Mouse (Mus musculus): ENCODE data around the gene Hdac11.

Hdac11 gene

DNA sequence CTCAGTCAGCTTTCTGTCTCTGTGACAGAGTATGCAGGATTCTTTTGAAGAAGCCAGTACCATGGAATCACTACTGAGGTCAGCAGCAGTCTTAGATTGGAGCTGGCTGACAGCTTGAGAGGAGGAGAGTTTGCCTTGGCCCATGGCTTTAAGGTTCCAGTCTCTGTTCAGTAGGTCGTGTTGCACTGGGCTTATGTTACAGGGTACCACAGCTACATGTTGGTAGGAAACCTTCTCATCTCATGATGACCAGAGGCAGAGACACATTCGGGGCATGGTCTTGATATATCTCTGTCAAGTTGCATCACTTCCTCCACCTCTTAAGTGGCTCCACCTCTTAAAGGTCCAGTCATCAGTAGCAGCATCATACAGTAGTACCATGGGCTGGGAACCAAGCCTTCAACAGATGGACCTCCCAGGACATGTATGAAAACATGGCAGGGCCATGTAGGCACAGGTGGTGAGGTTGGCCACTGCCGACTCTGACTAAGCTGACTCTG is 15.0 kb downstream of the Hdac11 start:
- DNase-seq, result no peak

DNA sequence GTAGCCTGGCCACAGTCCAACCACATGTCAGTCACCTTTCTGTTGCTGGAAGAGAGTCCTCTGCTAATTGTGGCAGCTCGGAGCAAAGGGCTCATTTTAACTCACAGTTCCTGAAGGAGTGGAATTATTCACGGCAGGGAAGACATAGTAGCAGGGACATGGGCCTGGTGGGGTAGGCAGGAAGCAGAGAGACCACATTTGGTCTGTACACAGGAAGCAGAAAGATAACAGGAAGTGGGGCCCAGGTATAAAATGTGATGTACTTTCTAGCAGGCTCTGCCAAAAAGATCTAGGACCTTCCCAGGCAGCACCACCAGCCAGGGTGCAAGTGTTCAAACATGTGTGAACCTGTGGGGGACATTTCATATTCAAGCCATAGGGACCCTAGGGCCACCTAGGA is 15.9 kb downstream of the Hdac11 start:
- DNase-seq, result no peak

GRCm38 (mm10) chr6:91173221-91173880 is 16.9 kb downstream of the Hdac11 start:
- peak; percentile 72 for DNase-seq

- DNase-seq, result no peak
Observed at GRCm38 (mm10) chr6:91174211-91174610, 17.7 kb downstream of the Hdac11 start.

DNA sequence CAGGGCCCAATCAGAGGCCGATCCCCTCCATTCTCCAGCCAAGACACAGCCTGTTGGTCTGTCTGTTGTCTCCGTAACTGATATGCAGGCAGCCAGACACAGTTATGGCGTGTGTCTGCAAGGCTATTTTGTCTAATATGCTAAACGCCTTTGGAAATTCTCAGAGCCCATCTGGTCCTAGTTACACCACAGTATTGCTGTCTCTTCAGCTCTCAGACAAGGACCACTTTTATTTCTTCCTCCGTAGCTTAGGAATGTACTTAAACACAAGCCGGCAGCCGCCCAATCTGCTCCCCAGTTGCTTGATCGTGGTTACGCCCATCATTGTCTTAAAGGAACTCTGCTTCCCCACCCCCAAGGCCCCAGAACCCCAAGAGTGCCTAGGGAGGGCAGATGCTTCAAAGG is 24.3 kb downstream of the Hdac11 start:
- no peak for DNase-seq

DNA sequence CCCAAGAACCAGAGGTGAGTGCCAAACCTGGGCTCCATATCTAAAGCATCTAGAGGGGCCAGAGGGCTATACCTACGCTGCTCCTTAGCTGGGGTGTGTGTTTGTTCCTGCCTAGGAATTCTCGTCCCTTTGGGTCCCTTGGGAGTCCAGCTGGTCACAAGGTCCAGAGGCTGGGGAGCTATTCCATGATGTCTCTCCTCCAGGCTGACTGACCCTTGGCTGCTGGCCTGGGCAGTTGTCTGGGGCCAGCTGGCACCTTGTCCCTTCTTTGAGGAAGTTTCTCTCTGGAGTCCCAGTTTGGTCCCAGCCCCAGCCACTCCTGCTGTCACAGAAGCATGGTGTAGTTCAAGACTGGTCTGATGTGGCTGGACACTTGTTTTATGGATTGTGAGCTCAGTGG is 24.9 kb downstream of the Hdac11 start:
- DNase-seq, result peak; percentile 84

GRCm38 (mm10) chr6:91182075-91182490 is 25.6 kb downstream of the Hdac11 start:
- no peak for DNase-seq

DNA sequence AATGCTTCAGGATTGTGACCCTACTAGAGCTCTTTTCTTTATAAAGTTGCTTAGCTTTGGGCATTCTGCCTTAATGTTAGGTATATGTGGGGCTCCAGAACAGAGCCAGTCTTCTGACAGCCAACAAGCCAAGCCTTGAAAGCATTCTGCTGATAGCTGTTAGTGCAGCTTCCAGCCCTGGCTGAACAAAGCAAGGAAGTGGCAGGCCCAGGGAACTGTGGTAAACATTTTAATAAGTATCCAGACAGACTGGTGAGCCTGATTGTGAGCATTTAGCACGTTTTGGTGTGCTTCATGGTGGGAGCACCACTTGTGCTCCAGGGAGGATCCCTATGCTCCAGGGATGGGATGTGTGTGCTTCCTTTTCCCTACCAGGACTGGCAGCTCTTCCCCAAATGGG is 26.6 kb downstream of the Hdac11 start:
- no peak for DNase-seq

DNA sequence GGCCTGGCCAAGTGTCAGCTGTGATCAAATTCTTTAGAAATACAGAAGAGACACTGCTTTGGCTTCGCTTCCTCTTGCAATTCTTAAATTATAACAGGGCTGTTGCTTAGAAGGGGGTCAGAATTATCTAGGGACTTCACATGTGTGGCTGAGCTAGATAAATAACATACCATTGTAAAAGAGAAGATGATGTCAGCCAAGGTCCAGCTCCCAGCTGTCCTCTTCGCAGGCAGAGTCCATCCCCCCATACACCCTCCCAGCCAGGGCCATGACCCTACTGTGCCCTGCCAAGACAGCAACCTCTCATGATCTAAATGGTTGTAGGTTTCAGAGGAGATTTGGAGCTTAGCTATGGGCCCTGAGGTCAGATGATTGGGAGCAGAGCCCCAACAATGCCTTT is 27.5 kb downstream of the Hdac11 start:
- peak; percentile 62 for DNase-seq

GRCm38 (mm10) chr6:91184776-91185175 is 28.3 kb downstream of the Hdac11 start:
- DNase-seq, result no peak

GRCm38 (mm10) chr6:91185502-91185901 is 29.0 kb downstream of the Hdac11 start:
- no peak for DNase-seq

GRCm38 (mm10) chr6:91186161-91186931 is 29.9 kb downstream of the Hdac11 start:
- no peak for DNase-seq

GRCm38 (mm10) chr6:91186934-91187333 is 30.5 kb downstream of the Hdac11 start:
- no peak for DNase-seq

DNA sequence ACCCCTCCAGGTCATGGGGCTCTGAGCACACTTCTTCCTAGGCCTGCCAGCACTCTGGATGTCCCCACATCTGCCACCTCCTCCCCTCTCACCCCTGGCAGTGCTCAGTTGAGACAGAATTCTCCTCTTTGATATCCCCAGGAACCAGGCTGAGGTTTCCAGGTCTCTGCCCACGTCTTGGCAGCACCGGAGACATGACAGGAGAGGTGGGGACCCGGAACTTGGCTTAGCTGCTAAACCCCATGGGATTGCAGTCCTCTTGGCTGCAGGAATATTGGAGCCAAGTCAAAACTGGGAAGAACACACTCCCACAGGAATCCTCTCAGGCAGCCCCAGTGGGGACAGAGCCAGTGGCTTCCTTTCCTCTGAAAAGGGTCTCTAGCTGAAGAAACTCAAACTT is 31.4 kb downstream of the Hdac11 start:
- no peak for DNase-seq

DNA sequence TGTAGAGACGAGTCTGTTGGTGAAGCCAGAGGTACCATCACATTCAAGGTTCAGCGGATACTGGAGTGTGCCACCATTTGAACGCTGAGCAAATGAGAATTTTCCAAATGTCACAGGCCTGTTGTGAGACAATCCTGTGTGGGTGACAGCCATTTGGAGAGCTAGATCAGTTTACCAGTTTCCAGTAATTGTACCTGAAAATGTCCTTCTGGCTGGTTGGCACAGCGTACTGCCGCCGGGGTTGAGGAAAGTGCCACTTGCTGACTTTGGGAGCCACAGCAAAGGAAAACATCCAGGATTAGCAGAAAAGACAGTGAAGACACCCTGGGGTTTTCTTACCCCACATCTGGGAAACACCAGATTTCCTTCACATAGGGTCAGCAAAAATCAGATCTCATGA is 33.5 kb downstream of the Hdac11 start:
- no peak for DNase-seq

GRCm38 (mm10) chr6:91191465-91191864 is 35.0 kb downstream of the Hdac11 start:
- no peak for DNase-seq

- no peak for DNase-seq
Observed at GRCm38 (mm10) chr6:91192421-91192820, 36.0 kb downstream of the Hdac11 start.

- no peak for DNase-seq
Observed at GRCm38 (mm10) chr6:91192851-91193545, 36.5 kb downstream of the Hdac11 start.

DNA sequence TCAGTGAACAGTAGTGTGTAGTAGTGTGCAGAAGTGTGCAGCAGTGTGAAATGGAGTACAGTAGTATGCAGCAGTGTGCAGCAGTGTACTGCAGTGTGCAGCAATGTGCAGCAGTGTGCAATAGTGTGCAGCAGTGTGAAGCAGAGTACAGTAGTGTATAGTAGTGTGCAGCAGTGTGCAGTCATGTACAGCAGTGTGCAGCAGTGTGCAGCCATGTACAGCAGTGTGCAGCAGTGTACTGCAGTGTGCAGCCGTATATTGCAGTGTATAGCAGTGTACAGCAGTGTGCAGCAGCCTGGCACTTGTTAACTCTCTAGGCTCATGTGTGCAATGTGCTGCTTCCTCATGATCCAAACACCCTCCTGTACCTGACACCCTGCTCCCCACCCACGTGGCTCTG is 42.0 kb downstream of the Hdac11 start:
- no peak for DNase-seq

- no peak for DNase-seq
Observed at GRCm38 (mm10) chr6:91200429-91201188, 44.1 kb downstream of the Hdac11 start.

DNA sequence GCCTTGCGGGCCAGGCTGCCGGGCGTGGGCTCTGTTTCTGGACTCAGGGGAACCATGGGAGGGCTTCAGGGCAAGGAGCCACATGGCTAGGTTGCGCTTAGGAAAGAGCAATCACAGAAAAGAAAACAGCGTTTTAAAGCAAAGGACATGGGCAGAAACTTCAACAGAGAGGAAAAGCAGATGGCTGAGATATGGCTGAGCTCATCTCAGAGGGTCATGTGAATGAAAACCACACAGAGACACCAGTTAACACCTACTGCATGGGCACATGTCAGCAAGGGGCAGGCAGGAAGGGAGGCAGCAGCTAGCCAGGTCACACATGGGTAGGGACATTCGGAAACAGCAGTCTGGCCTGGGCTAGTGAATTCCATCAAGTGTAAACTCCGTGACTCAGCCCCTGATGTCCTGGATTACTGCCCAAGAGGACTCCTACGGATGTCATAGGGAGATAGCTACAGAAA is 45.4 kb downstream of the Hdac11 start:
- DNase-seq, result no peak

GRCm38 (mm10) chr6:91202571-91202970 is 46.1 kb downstream of the Hdac11 start:
- no peak for DNase-seq

GRCm38 (mm10) chr6:91205346-91205745 is 48.9 kb downstream of the Hdac11 start:
- DNase-seq, result no peak
